Mouse (Mus musculus): ENCODE data around the gene Calml3. TPM values are rescaled to one million over a fixed set of nuclear protein-coding genes. Genes with fewer than 3 reads are reported as not detected.

Calml3 gene
- polyA plus RNA-seq, 1 experiment: 81.6 TPM

- no peak for TF ChIP-seq POLR2A (IDR thresholded peaks at IDR 0.05; ENCODE audit: borderline replicate concordance, extremely low read depth, low read depth, low read length)
- TF ChIP-seq CTCF (IDR thresholded peaks at IDR 0.05; ENCODE audit: insufficient read depth, low read length): no peak
- no peak for DNase-seq
- WGBS: 70% methylated on average over 5 of the region's 5 CpGs
These were observed 14.1 kb upstream of the Calml3 start for GRCm38 (mm10) chr13:3818012-3818739.

GRCm38 (mm10) chr13:3807131-3807827 lies 3.2 kb upstream of the Calml3 start:
- 80% methylated on average over 7 of the region's 7 CpGs for WGBS
- no peak overlapping the region for H3K4me3 ChIP-seq (replicated peaks; ENCODE audit: extremely low read depth, low read depth, low read length)
- no peaks in the 10 kb centered on the region; the same call in 1 of the 2 replicates for H3K4me1 ChIP-seq (ENCODE audit: control insufficient read depth, insufficient read depth, low read length)
- no peak for DNase-seq
- TF ChIP-seq CTCF (IDR thresholded peaks at IDR 0.05; ENCODE audit: insufficient read depth, low read length) (no peak), POLR2A (IDR thresholded peaks at IDR 0.05; ENCODE audit: borderline replicate concordance, extremely low read depth, low read depth, low read length) (no peak)

More at GRCm38 (mm10) chr13:3818012-3818739, 14.1 kb upstream of the Calml3 start:
- H3K4me3 ChIP-seq (replicated peaks; ENCODE audit: extremely low read depth, low read depth, low read length): no peak overlapping the region
- H3K4me1 ChIP-seq (ENCODE audit: control insufficient read depth, insufficient read depth, low read length): no peaks in the 10 kb centered on the region

GRCm38 (mm10) chr13:3805638-3806037 lies 1.5 kb upstream of the Calml3 start:
- DNase-seq: no peak
- 35% methylated on average over 5 of the region's 5 CpGs for WGBS
- TF ChIP-seq POLR2A (IDR thresholded peaks at IDR 0.05; ENCODE audit: borderline replicate concordance, extremely low read depth, low read depth, low read length): no peak
- no peak for TF ChIP-seq CTCF (IDR thresholded peaks at IDR 0.05; ENCODE audit: insufficient read depth, low read length)
- Histone ChIP-seq H3K4me1 (ENCODE audit: control insufficient read depth, insufficient read depth, low read length) (no peaks in the 10 kb centered on the region; the same call in 1 of the 2 replicates), H3K4me3 (replicated peaks; ENCODE audit: extremely low read depth, low read depth, low read length) (no peak overlapping the region)

- H3K4me3 ChIP-seq (replicated peaks; ENCODE audit: extremely low read depth, low read depth, low read length): no peak overlapping the region
- no peak for DNase-seq
- H3K4me1 ChIP-seq (ENCODE audit: control insufficient read depth, insufficient read depth, low read length): no peaks in the 10 kb centered on the region; the same call in 1 of the 2 replicates
- WGBS: 23% methylated on average over 2 of the region's 2 CpGs
- TF ChIP-seq POLR2A (IDR thresholded peaks at IDR 0.05; ENCODE audit: borderline replicate concordance, extremely low read depth, low read depth, low read length) (no peak), CTCF (IDR thresholded peaks at IDR 0.05; ENCODE audit: insufficient read depth, low read length) (no peak)
These were observed 1.0 kb upstream of the Calml3 start for GRCm38 (mm10) chr13:3805132-3805531.

GRCm38 (mm10) chr13:3799386-3799785 lies 4.7 kb downstream of the Calml3 start:
- WGBS: 49% methylated on average over 3 of the region's 3 CpGs
- TF ChIP-seq CTCF (IDR thresholded peaks at IDR 0.05; ENCODE audit: insufficient read depth, low read length): no peak
- no peak for TF ChIP-seq POLR2A (IDR thresholded peaks at IDR 0.05; ENCODE audit: borderline replicate concordance, extremely low read depth, low read depth, low read length)
- no peak overlapping the region for H3K4me3 ChIP-seq (replicated peaks; ENCODE audit: extremely low read depth, low read depth, low read length)
- DNase-seq: no peak
- peaks cover 8% of the 10 kb centered on the region for H3K4me1 ChIP-seq (ENCODE audit: control insufficient read depth, insufficient read depth, low read length)

GRCm38 (mm10) chr13:3798751-3799150 lies 5.4 kb downstream of the Calml3 start:
- peaks cover 8% of the 10 kb centered on the region for H3K4me1 ChIP-seq (ENCODE audit: control insufficient read depth, insufficient read depth, low read length)
- no peak for TF ChIP-seq POLR2A (IDR thresholded peaks at IDR 0.05; ENCODE audit: borderline replicate concordance, extremely low read depth, low read depth, low read length)
- no peak for TF ChIP-seq CTCF (IDR thresholded peaks at IDR 0.05; ENCODE audit: insufficient read depth, low read length)
- DNase-seq: no peak
- H3K4me3 ChIP-seq (replicated peaks; ENCODE audit: extremely low read depth, low read depth, low read length): no peak overlapping the region

GRCm38 (mm10) chr13:3796649-3797048 lies 7.5 kb downstream of the Calml3 start:
- WGBS: 26% methylated on average over 4 of the region's 4 CpGs
- Histone ChIP-seq H3K4me1 (ENCODE audit: control insufficient read depth, insufficient read depth, low read length) (peaks cover 8% of the 10 kb centered on the region), H3K4me3 (replicated peaks; ENCODE audit: extremely low read depth, low read depth, low read length) (no peak overlapping the region)
- DNase-seq: no peak
- TF ChIP-seq CTCF (IDR thresholded peaks at IDR 0.05; ENCODE audit: insufficient read depth, low read length) (no peak), POLR2A (IDR thresholded peaks at IDR 0.05; ENCODE audit: borderline replicate concordance, extremely low read depth, low read depth, low read length) (no peak)

GRCm38 (mm10) chr13:3789531-3789930 lies 14.6 kb downstream of the Calml3 start:
- TF ChIP-seq CTCF (IDR thresholded peaks at IDR 0.05; ENCODE audit: insufficient read depth, low read length): no peak
- TF ChIP-seq POLR2A (IDR thresholded peaks at IDR 0.05; ENCODE audit: borderline replicate concordance, extremely low read depth, low read depth, low read length): no peak
- H3K4me3 ChIP-seq (replicated peaks; ENCODE audit: extremely low read depth, low read depth, low read length): no peak overlapping the region
- no peaks in the 10 kb centered on the region for H3K4me1 ChIP-seq (ENCODE audit: control insufficient read depth, insufficient read depth, low read length)
- WGBS: 70% methylated on average over 2 of the region's 2 CpGs
- DNase-seq: no peak

GRCm38 (mm10) chr13:3788588-3788987 lies 15.5 kb downstream of the Calml3 start:
- TF ChIP-seq POLR2A (IDR thresholded peaks at IDR 0.05; ENCODE audit: borderline replicate concordance, extremely low read depth, low read depth, low read length) (no peak), CTCF (IDR thresholded peaks at IDR 0.05; ENCODE audit: insufficient read depth, low read length) (no peak)
- Histone ChIP-seq H3K4me3 (replicated peaks; ENCODE audit: extremely low read depth, low read depth, low read length) (no peak overlapping the region), H3K4me1 (ENCODE audit: control insufficient read depth, insufficient read depth, low read length) (no peaks in the 10 kb centered on the region)
- no peak for DNase-seq
- WGBS: 91% methylated on average over 2 of the region's 2 CpGs
